Mouse (Mus musculus) thymus, postnatal 0 days (tissue): ENCODE results near the gene Sspn. TPM values are rescaled to one million over a fixed set of nuclear protein-coding genes. Genes with fewer than 3 reads are reported as not detected.
A peak's percentile ranks its signal among the peaks of the same experiment; 100 is the strongest.

Source experiments
- DNase-seq: peaks from one replicate; pipeline ENCODE4 v3.0.0-alpha.2; 2015; ENCODE audit warnings: low spot score
- polyA plus RNA-seq: library from polyadenylated mRNA; unstranded; fragments of >200 nt; fragmentation: Nextera tagmentation; extraction: Ambion mirVana; gene quantifications from 2 replicates; pipeline ENCODE4 v1.2.1, GENCODE M21; 2015

The Sspn gene
- 1.2 and 1.3 TPM in 2 replicates for polyA plus RNA-seq

DNA sequence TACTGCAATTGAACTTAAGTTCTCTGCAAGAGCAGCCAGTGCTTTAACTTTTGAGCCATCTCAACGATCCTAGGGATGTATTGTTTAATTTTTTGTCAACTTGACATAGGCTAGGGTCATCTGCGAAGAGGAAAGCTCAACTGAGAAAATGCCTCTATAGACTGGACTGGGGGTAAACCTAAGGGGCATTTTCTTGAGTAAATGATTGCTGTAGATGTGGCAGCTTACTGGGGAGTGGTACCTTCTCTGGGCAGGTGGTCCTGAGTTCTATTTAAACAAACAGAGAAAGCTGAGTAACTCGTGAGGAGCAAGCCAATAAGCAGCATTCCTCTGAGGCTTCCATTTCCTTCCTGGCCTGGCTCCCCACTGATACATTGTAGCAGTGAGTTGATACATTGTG, at the start of gene Sspn:
Sspn (plus strand) TSS at position 301 of the 400 bp plus-strand sequence.
- no peak for DNase-seq

GRCm38 (mm10) chr6:145883010-145883409, 48.4 kb upstream of the Sspn start:
- no peak for DNase-seq

GRCm38 (mm10) chr6:145883668-145884067, 47.8 kb upstream of the Sspn start:
- DNase-seq, result no peak

GRCm38 (mm10) chr6:145885069-145885468, 46.4 kb upstream of the Sspn start:
- DNase-seq, result no peak

GRCm38 (mm10) chr6:145886277-145886676, 45.2 kb upstream of the Sspn start:
- DNase-seq, result no peak

DNA sequence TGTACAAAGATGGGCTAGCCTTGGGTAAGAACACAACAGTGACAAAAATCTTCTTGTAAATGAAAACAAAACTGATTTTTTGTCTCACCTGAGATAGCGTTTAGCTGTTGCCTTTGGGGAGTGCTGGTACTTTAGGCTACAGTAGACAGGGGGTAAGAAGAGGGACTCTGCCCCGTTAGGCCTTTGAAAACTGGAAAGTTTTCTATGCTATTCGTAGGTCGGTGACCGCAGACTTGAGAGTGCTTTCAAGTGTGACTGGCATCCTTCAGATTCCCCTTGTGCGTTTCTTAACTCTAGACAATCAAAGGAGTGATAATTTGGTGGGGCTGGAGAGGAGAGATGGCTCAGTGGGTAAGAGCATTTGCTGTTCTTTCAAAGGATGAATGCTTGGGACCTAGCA, 43.7 kb upstream of the Sspn start:
- no peak for DNase-seq

- DNase-seq, result no peak
These were observed 39.5 kb upstream of the Sspn start for GRCm38 (mm10) chr6:145891951-145892350.

GRCm38 (mm10) chr6:145892381-145893265, 38.8 kb upstream of the Sspn start:
- no peak for DNase-seq

- DNase-seq, result no peak
These were observed 37.9 kb upstream of the Sspn start for GRCm38 (mm10) chr6:145893366-145894021.

GRCm38 (mm10) chr6:145894669-145895342, 36.6 kb upstream of the Sspn start:
- peak; percentile 46 for DNase-seq

- no peak for DNase-seq
These were observed 27.3 kb upstream of the Sspn start for GRCm38 (mm10) chr6:145904169-145904568.

- no peak for DNase-seq
These were observed 26.8 kb upstream of the Sspn start for GRCm38 (mm10) chr6:145904616-145905015.

- no peak for DNase-seq
These were observed 25.1 kb upstream of the Sspn start for GRCm38 (mm10) chr6:145906096-145906890.

DNA sequence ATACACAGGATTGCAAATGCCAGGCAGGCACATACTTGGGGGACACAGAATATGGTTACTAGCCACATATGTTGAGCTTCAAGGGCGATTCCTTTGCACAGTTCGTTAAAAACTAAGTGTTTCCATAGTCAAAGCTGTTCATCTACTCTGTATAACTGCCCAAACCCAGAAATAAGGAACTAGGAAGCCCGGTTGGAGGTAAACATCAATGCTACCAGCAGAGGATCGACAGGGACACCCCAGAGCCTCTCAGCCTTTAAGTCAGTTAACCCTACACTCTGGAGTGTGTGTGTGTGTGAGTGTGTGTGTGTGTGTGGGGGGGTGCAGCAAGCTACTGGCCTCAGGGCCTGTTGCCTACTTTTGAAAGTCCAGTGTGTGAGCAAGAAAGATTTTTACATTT, 21.5 kb upstream of the Sspn start:
- DNase-seq, result no peak

DNA sequence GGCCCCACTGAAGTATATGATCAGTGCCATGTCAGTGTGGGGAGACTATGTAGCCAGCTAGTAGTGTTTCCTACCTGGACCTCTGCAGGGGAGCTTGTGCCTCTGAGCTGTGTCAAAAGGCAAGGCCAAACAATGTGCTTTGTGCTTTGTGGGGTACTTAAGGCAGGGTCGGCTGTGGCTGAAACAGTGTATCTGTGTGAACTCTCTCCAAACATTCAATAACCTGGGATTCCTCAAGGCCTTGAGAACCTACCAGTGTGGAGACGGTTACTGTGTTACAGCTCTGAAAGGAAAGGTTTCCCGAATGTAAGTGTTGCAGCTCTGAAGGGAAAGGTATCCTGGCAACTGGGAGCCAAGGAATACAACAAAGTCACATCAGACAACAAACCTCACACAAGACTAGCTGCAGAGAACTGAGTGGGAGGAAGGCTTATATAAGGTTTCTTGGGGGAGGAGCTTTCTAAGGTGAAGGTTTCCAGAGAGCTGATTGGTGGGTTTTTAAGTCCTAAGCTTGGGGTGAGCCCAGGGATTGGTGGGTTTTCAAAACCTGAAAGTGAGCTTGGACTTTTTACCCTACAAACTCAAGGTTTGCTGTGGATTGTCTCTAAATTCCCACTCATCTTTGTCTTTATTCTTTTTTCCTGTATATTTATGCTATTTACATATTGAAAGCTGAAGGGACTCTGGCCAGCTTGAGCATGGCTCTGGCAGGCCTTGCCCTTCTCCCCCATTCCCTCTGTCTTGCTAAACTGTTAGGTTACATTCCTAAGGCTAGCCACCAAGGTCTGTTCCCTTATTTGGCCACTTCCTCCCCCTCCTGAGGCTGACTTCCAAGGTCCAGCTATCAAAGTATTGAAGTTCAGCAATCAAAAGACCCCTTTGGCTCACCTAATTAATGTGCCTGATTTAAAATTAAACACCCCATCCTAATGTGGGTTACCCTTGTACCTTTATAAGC, 20.7 kb upstream of the Sspn start:
- DNase-seq, result no peak

DNA sequence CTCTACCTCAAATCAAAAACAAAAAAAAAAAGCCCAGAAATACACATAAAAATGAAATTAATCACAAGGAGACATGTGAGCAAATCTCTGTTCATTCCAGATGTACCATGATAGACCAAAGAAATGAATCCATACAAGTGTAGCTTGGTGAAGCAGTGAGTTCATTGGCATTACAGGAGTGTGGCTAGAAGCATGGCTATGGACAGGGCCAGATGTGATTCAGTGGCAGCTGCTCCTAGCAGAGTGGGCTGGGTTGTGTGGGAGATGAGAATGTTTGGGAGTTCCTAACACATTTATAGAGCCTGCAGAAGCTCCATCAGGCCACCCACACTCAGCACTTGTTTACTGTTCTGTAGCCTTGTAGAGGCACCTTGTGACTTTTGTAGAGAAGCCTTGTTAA, 19.2 kb upstream of the Sspn start:
- no peak for DNase-seq

DNA sequence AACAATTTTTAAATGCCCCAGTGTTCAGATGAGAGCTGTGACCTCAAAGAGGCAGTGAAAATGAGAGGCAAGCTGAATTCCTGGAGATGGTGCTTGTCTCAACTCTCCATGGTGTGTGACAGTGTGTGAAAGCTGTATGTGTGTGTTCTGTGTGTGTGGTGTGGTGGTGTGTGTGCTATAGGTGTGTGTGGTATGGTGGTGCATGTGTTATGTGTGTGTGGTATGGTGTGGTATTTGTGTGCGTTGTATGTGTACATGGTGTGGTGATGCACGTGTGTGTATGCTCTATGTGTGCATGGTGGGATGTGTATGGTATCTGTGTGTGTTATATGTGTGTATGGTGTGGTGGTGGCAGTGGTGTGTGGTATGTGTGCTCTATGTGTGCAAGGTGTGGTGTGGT, 16.0 kb upstream of the Sspn start:
- DNase-seq, result no peak

GRCm38 (mm10) chr6:145916401-145916800, 15.0 kb upstream of the Sspn start:
- no peak for DNase-seq

GRCm38 (mm10) chr6:145918236-145918635, 13.2 kb upstream of the Sspn start:
- DNase-seq, result no peak

- no peak for DNase-seq
These were observed 7.8 kb upstream of the Sspn start for GRCm38 (mm10) chr6:145923594-145923993.
